In the genomic region with DNA sequence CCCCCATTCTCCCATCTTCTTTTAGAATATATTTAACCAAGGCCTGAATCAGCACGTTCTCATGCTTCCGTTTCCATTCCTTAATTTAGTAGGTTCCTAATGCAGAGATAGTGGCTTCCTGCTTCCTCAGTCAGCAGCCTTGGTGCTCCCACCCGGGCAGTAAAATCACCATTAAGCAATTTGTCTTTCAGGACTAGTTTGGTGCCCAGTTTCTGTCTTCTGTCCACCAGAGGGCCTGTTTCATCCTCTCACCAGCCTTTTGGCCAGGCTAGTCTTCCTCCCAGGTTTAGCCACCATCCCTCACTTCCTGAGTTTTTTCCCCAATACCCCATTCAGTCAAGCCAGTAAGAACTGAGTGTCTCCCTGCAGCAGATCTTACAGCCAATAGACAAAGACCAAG, we compare ENCODE assay signal across 10 mouse cellular contexts.
A peak's percentile ranks its signal among the peaks of the same experiment; 100 is the strongest.
DNase-seq lines count a peak whose midpoint lies in the region; ATAC-seq lines count a peak whose summit lies in the region.
"Had no signal": no experiment of that assay in that cellular context is flagged by ENCODE, and none has a peak within 500 bp of the region (broad histone marks: within the 10 kb centered on the region; RNA-seq: fewer than 3 reads in every experiment).

No protein-coding gene starts in this region.

- DNase-seq in embryonic facial prominence, embryonic 11.5 days (ENCODE audit: low spot score), result peak; percentile 5
- no peak for DNase-seq in embryonic facial prominence, embryonic 10.5 days (ENCODE audit: low spot score)
- DNase-seq in midbrain, embryonic 14.5 days, result peak; percentile 38
- DNase-seq in lung, postnatal 4 days, result peak; percentile 24 to 36
- DNase-seq in gastrocnemius, adult 18-20 months (ENCODE audit: low spot score), result no peak
- DNase-seq in urinary bladder, postnatal 10 days (ENCODE audit: low spot score), result no peak
- DNase-seq: right cerebral cortex, postnatal 4 days had no signal

- no peak overlapping the region for H3K9ac ChIP-seq in embryonic facial prominence, embryonic 11.5 days (replicated peaks; ENCODE audit: low read length)
- no peak overlapping the region for H3K9ac ChIP-seq in midbrain, embryonic 14.5 days (replicated peaks; ENCODE audit: low read length)
- no peak overlapping the region for H3K9ac ChIP-seq in midbrain, embryonic 16.5 days (ENCODE audit: low read depth, low read length)
- H3K9ac ChIP-seq in kidney, embryonic 15.5 days, result no peak overlapping the region

- H3K9me3 ChIP-seq in embryonic facial prominence, embryonic 11.5 days (replicated peaks; ENCODE audit: control insufficient read depth, low read length), result no peaks in the 10 kb centered on the region
- no peaks in the 10 kb centered on the region for H3K9me3 ChIP-seq in embryonic facial prominence, embryonic 10.5 days
- no peaks in the 10 kb centered on the region for H3K9me3 ChIP-seq in midbrain, embryonic 14.5 days (ENCODE audit: control insufficient read depth, low read length)
- H3K9me3 ChIP-seq in midbrain, embryonic 16.5 days (replicated peaks; ENCODE audit: control insufficient read depth, low read length, poor library complexity, severe bottlenecking), result no peaks in the 10 kb centered on the region
- no peaks in the 10 kb centered on the region for H3K9me3 ChIP-seq in kidney, embryonic 15.5 days (replicated peaks)
- H3K9me3 ChIP-seq: G1E had no signal

- ATAC-seq in embryonic facial prominence, embryonic 11.5 days (replicated peaks; ENCODE audit: insufficient number of reproducible peaks, low FRiP score, low TSS enrichment, low read depth), result no peak
- no peak for ATAC-seq in midbrain, embryonic 14.5 days (ENCODE audit: low FRiP score, low TSS enrichment)
- ATAC-seq in midbrain, embryonic 16.5 days, result no peak
- no peak for ATAC-seq in kidney, embryonic 15.5 days (replicated peaks; ENCODE audit: low FRiP score)

- no peak overlapping the region for H3K27ac ChIP-seq in embryonic facial prominence, embryonic 11.5 days (replicated peaks; ENCODE audit: low read depth, low read length)
- no peak overlapping the region for H3K27ac ChIP-seq in embryonic facial prominence, embryonic 10.5 days (replicated peaks)
- no peak overlapping the region for H3K27ac ChIP-seq in midbrain, embryonic 14.5 days (replicated peaks; ENCODE audit: low read depth, low read length)
- no peak overlapping the region for H3K27ac ChIP-seq in midbrain, embryonic 16.5 days (ENCODE audit: low read length)
- H3K27ac ChIP-seq in kidney, embryonic 15.5 days, result 0 out of 2 replicates have a peak overlapping the region, but pooled peaks have one; percentile 52

- no peak overlapping the region for H3K4me3 ChIP-seq in embryonic facial prominence, embryonic 11.5 days (ENCODE audit: low read depth, low read length)
- H3K4me3 ChIP-seq in embryonic facial prominence, embryonic 10.5 days, result no peak overlapping the region
- H3K4me3 ChIP-seq in midbrain, embryonic 14.5 days (replicated peaks; ENCODE audit: low read depth, low read length), result no peak overlapping the region
- no peak overlapping the region for H3K4me3 ChIP-seq in midbrain, embryonic 16.5 days (ENCODE audit: low read depth, low read length)
- H3K4me3 ChIP-seq in kidney, embryonic 15.5 days (replicated peaks), result no peak overlapping the region

- H3K4me1 ChIP-seq in embryonic facial prominence, embryonic 11.5 days (ENCODE audit: control insufficient read depth, insufficient read depth, low read length), result no peaks in the 10 kb centered on the region
- H3K4me1 ChIP-seq in embryonic facial prominence, embryonic 10.5 days, result no peaks in the 10 kb centered on the region
- no peaks in the 10 kb centered on the region for H3K4me1 ChIP-seq in midbrain, embryonic 14.5 days (ENCODE audit: control insufficient read depth, insufficient read depth, low read length)
- H3K4me1 ChIP-seq in midbrain, embryonic 16.5 days (ENCODE audit: control insufficient read depth, insufficient read depth, low read length), result no peaks in the 10 kb centered on the region
- H3K4me1 ChIP-seq in kidney, embryonic 15.5 days, result peaks cover 17% of the 10 kb centered on the region

- no peaks in the 10 kb centered on the region for H3K36me3 ChIP-seq in embryonic facial prominence, embryonic 11.5 days (replicated peaks; ENCODE audit: control insufficient read depth, insufficient read depth, low read depth, low read length)
- peaks cover 40% of the 10 kb centered on the region for H3K36me3 ChIP-seq in embryonic facial prominence, embryonic 10.5 days (replicated peaks)
- H3K36me3 ChIP-seq in midbrain, embryonic 14.5 days (ENCODE audit: control insufficient read depth, insufficient read depth, low read length), result no peaks in the 10 kb centered on the region; the same call in 1 of the 2 replicates
- no peaks in the 10 kb centered on the region for H3K36me3 ChIP-seq in midbrain, embryonic 16.5 days (ENCODE audit: control insufficient read depth, insufficient read depth, low read length)
- peaks cover 20% of the 10 kb centered on the region for H3K36me3 ChIP-seq in kidney, embryonic 15.5 days

- no peak overlapping the region for H3K4me2 ChIP-seq in embryonic facial prominence, embryonic 11.5 days (ENCODE audit: low read depth, low read length)
- H3K4me2 ChIP-seq in midbrain, embryonic 14.5 days (ENCODE audit: low read length), result no peak overlapping the region
- no peak overlapping the region for H3K4me2 ChIP-seq in midbrain, embryonic 16.5 days (ENCODE audit: low read length)
- no peak overlapping the region for H3K4me2 ChIP-seq in kidney, embryonic 15.5 days

- WGBS in embryonic facial prominence, embryonic 11.5 days, result 88% methylated on average over 3 of the region's 3 CpGs
- WGBS in embryonic facial prominence, embryonic 10.5 days, result 87% methylated on average over 3 of the region's 3 CpGs
- 87% methylated on average over 3 of the region's 3 CpGs for WGBS in midbrain, embryonic 14.5 days
- 89% methylated on average over 3 of the region's 3 CpGs for WGBS in midbrain, embryonic 16.5 days
- 46% methylated on average over 3 of the region's 3 CpGs for WGBS in kidney, embryonic 15.5 days

- no peaks in the 10 kb centered on the region for H3K27me3 ChIP-seq in embryonic facial prominence, embryonic 11.5 days (ENCODE audit: control insufficient read depth, insufficient read depth, low read length)
- no peaks in the 10 kb centered on the region for H3K27me3 ChIP-seq in embryonic facial prominence, embryonic 10.5 days (replicated peaks; ENCODE audit: low read depth, poor library complexity, severe bottlenecking)
- H3K27me3 ChIP-seq in midbrain, embryonic 14.5 days (ENCODE audit: control insufficient read depth, insufficient read depth, low read length), result no peaks in the 10 kb centered on the region
- H3K27me3 ChIP-seq in midbrain, embryonic 16.5 days (ENCODE audit: control insufficient read depth, insufficient read depth, low read depth, low read length), result no peaks in the 10 kb centered on the region
- H3K27me3 ChIP-seq in kidney, embryonic 15.5 days, result no peaks in the 10 kb centered on the region

Comparison
In these comparisons a context has a peak if more than half of its experiments do, and no peak if none do; other contexts are left out.
1. DNase-seq: peak in embryonic facial prominence, embryonic 11.5 days (single experiment), midbrain, embryonic 14.5 days (single experiment) and lung, postnatal 4 days (2 of 2); none in embryonic facial prominence, embryonic 10.5 days (single experiment), gastrocnemius, adult 18-20 months (single experiment) and urinary bladder, postnatal 10 days (single experiment).